Mouse (Mus musculus): Measurements from ENCODE around the gene Dock1.

- TF ChIP-seq POLR2A (IDR thresholded peaks at IDR 0.05; ENCODE audit: insufficient read depth, low read depth, low read length) (no peak), CTCF (IDR thresholded peaks at IDR 0.05; ENCODE audit: insufficient read depth, low read depth, low read length) (no peak)
These were observed 77.9 kb downstream of the Dock1 start for GRCm38 (mm10) chr7:134748376-134748775.
